Mouse (Mus musculus): ENCODE measurements at regions not wholly inside any gene's neighbourhood (a gene's known extent, or its start where the extent isn't known, plus 50 kb on each side); places are given as distances from the start of the nearest gene placed in this dataset.

GRCm38 (mm10) chr11:112253061-112253460, 529.0 kb upstream of the Sox9 start:
- Histone ChIP-seq H3K4me1 (0 out of 2 replicates have a peak, but pooled peaks cover under 1% of the 10 kb centered on the region), H3K4me2 (replicated peaks) (no peak overlapping the region), H3K9me3 (no peaks in the 10 kb centered on the region), H3K9ac (replicated peaks) (no peak overlapping the region), H3K27ac (replicated peaks) (no peak overlapping the region), H3K4me3 (no peak overlapping the region), H3K27me3 (no peaks in the 10 kb centered on the region), H3K36me3 (no peaks in the 10 kb centered on the region)
- 90% methylated on average over 3 of the region's 3 CpGs for WGBS
- ATAC-seq (ENCODE audit: low FRiP score, low read depth): no peak

GRCm38 (mm10) chr11:112256326-112256725, 525.7 kb upstream of the Sox9 start:
- no peak for ATAC-seq (ENCODE audit: low FRiP score, low read depth)
- no peaks in the 10 kb centered on the region for H3K27me3 ChIP-seq
- H3K9ac ChIP-seq (replicated peaks): no peak overlapping the region
- no peaks in the 10 kb centered on the region for H3K9me3 ChIP-seq
- H3K4me2 ChIP-seq (replicated peaks): no peak overlapping the region
- H3K27ac ChIP-seq (replicated peaks): no peak overlapping the region
- 89% methylated on average over 7 of the region's 7 CpGs for WGBS
- H3K36me3 ChIP-seq: no peaks in the 10 kb centered on the region
- H3K4me3 ChIP-seq: no peak overlapping the region
- H3K4me1 ChIP-seq: peaks cover 4% of the 10 kb centered on the region; the same call in 1 of the 2 replicates

- Histone ChIP-seq H3K4me2 (replicated peaks) (no peak overlapping the region), H3K9ac (replicated peaks) (no peak overlapping the region), H3K4me3 (no peak overlapping the region), H3K9me3 (no peaks in the 10 kb centered on the region), H3K36me3 (no peaks in the 10 kb centered on the region), H3K27me3 (no peaks in the 10 kb centered on the region), H3K4me1 (no peaks in the 10 kb centered on the region), H3K27ac (replicated peaks) (no peak overlapping the region)
- 81% methylated on average over 4 of the region's 4 CpGs for WGBS
- ATAC-seq (ENCODE audit: low FRiP score, low read depth): no peak
These were observed 517.9 kb upstream of the Sox9 start for GRCm38 (mm10) chr11:112264077-112264476.

GRCm38 (mm10) chr11:112270911-112271310, 511.1 kb upstream of the Sox9 start:
- Histone ChIP-seq H3K4me2 (replicated peaks) (no peak overlapping the region), H3K4me3 (no peak overlapping the region), H3K9me3 (no peaks in the 10 kb centered on the region), H3K36me3 (no peaks in the 10 kb centered on the region), H3K27ac (replicated peaks) (no peak overlapping the region), H3K4me1 (no peaks in the 10 kb centered on the region), H3K27me3 (no peaks in the 10 kb centered on the region), H3K9ac (replicated peaks) (no peak overlapping the region)
- no peak for ATAC-seq (ENCODE audit: low FRiP score, low read depth)
- WGBS: 90% methylated on average over 5 of the region's 5 CpGs

GRCm38 (mm10) chr11:112278566-112278965, 503.5 kb upstream of the Sox9 start:
- Histone ChIP-seq H3K9me3 (no peaks in the 10 kb centered on the region), H3K9ac (replicated peaks) (no peak overlapping the region), H3K27ac (replicated peaks) (no peak overlapping the region), H3K36me3 (no peaks in the 10 kb centered on the region), H3K4me1 (no peaks in the 10 kb centered on the region), H3K4me2 (replicated peaks) (no peak overlapping the region), H3K4me3 (no peak overlapping the region), H3K27me3 (no peaks in the 10 kb centered on the region)
- 67% methylated on average over 1 of the region's 1 CpGs for WGBS
- ATAC-seq (ENCODE audit: low FRiP score, low read depth): no peak

- WGBS: 84% methylated on average over 7 of the region's 7 CpGs
- Histone ChIP-seq H3K36me3 (no peaks in the 10 kb centered on the region), H3K9ac (replicated peaks) (no peak overlapping the region), H3K4me3 (no peak overlapping the region), H3K4me1 (no peaks in the 10 kb centered on the region), H3K27me3 (no peaks in the 10 kb centered on the region), H3K4me2 (replicated peaks) (no peak overlapping the region), H3K9me3 (no peaks in the 10 kb centered on the region), H3K27ac (replicated peaks) (no peak overlapping the region)
- no peak for ATAC-seq (ENCODE audit: low FRiP score, low read depth)
These were observed 499.1 kb upstream of the Sox9 start for GRCm38 (mm10) chr11:112282911-112283310.

- no peaks in the 10 kb centered on the region for H3K36me3 ChIP-seq
- H3K4me1 ChIP-seq: no peaks in the 10 kb centered on the region
- ATAC-seq (ENCODE audit: low FRiP score, low read depth): no peak
- H3K4me3 ChIP-seq: no peak overlapping the region
- H3K9me3 ChIP-seq: no peaks in the 10 kb centered on the region
- no peaks in the 10 kb centered on the region for H3K27me3 ChIP-seq
- H3K4me2 ChIP-seq (replicated peaks): no peak overlapping the region
- no peak overlapping the region for H3K9ac ChIP-seq (replicated peaks)
- 86% methylated on average over 5 of the region's 5 CpGs for WGBS
- no peak overlapping the region for H3K27ac ChIP-seq (replicated peaks)
These were observed 483.1 kb upstream of the Sox9 start for GRCm38 (mm10) chr11:112298901-112299341.

GRCm38 (mm10) chr11:112303091-112303490, 478.9 kb upstream of the Sox9 start:
- WGBS: 85% methylated on average over 2 of the region's 2 CpGs
- ATAC-seq (ENCODE audit: low FRiP score, low read depth): no peak
- H3K36me3 ChIP-seq: no peaks in the 10 kb centered on the region

GRCm38 (mm10) chr11:112325850-112326249, 456.2 kb upstream of the Sox9 start:
- H3K36me3 ChIP-seq: no peaks in the 10 kb centered on the region
- H3K27me3 ChIP-seq: no peaks in the 10 kb centered on the region
- H3K4me1 ChIP-seq: no peaks in the 10 kb centered on the region
- ATAC-seq (ENCODE audit: low FRiP score, low read depth): no peak
- WGBS: 93% methylated on average over 4 of the region's 4 CpGs
- no peak overlapping the region for H3K4me2 ChIP-seq (replicated peaks)
- no peaks in the 10 kb centered on the region for H3K9me3 ChIP-seq
- no peak overlapping the region for H3K4me3 ChIP-seq
- no peak overlapping the region for H3K27ac ChIP-seq (replicated peaks)
- no peak overlapping the region for H3K9ac ChIP-seq (replicated peaks)

More at GRCm38 (mm10) chr11:112303091-112303490, 478.9 kb upstream of the Sox9 start:
- H3K27me3 ChIP-seq: no peaks in the 10 kb centered on the region
- no peaks in the 10 kb centered on the region for H3K9me3 ChIP-seq
- no peak overlapping the region for H3K9ac ChIP-seq (replicated peaks)
- no peaks in the 10 kb centered on the region for H3K4me1 ChIP-seq
- H3K4me2 ChIP-seq (replicated peaks): no peak overlapping the region
- H3K4me3 ChIP-seq: no peak overlapping the region
- H3K27ac ChIP-seq (replicated peaks): no peak overlapping the region

GRCm38 (mm10) chr11:112327606-112328005, 454.4 kb upstream of the Sox9 start:
- no peak for ATAC-seq (ENCODE audit: low FRiP score, low read depth)
- 63% methylated on average over 4 of the region's 4 CpGs for WGBS
- no peaks in the 10 kb centered on the region for H3K27me3 ChIP-seq

GRCm38 (mm10) chr11:112345133-112345532, 436.9 kb upstream of the Sox9 start:
- Histone ChIP-seq H3K9me3 (no peaks in the 10 kb centered on the region), H3K4me1 (no peaks in the 10 kb centered on the region), H3K9ac (replicated peaks) (no peak overlapping the region), H3K36me3 (no peaks in the 10 kb centered on the region), H3K27me3 (no peaks in the 10 kb centered on the region), H3K27ac (replicated peaks) (no peak overlapping the region), H3K4me3 (no peak overlapping the region), H3K4me2 (replicated peaks) (no peak overlapping the region)
- ATAC-seq (ENCODE audit: low FRiP score, low read depth): no peak
- 54% methylated on average over 6 of the region's 6 CpGs for WGBS

More at GRCm38 (mm10) chr11:112327606-112328005, 454.4 kb upstream of the Sox9 start:
- H3K36me3 ChIP-seq: no peaks in the 10 kb centered on the region
- no peaks in the 10 kb centered on the region for H3K9me3 ChIP-seq
- no peak overlapping the region for H3K4me2 ChIP-seq (replicated peaks)
- H3K9ac ChIP-seq (replicated peaks): no peak overlapping the region
- no peaks in the 10 kb centered on the region for H3K4me1 ChIP-seq
- no peak overlapping the region for H3K27ac ChIP-seq (replicated peaks)
- H3K4me3 ChIP-seq: no peak overlapping the region

GRCm38 (mm10) chr11:112345586-112345985, 436.4 kb upstream of the Sox9 start:
- Histone ChIP-seq H3K9me3 (no peaks in the 10 kb centered on the region), H3K36me3 (no peaks in the 10 kb centered on the region), H3K9ac (replicated peaks) (no peak overlapping the region), H3K27me3 (no peaks in the 10 kb centered on the region), H3K27ac (replicated peaks) (no peak overlapping the region), H3K4me1 (no peaks in the 10 kb centered on the region), H3K4me3 (no peak overlapping the region), H3K4me2 (replicated peaks) (no peak overlapping the region)
- WGBS: 45% methylated on average over 3 of the region's 3 CpGs
- ATAC-seq (ENCODE audit: low FRiP score, low read depth): no peak

- Histone ChIP-seq H3K4me2 (replicated peaks) (no peak overlapping the region), H3K27me3 (no peaks in the 10 kb centered on the region), H3K9me3 (no peaks in the 10 kb centered on the region), H3K4me3 (no peak overlapping the region), H3K36me3 (no peaks in the 10 kb centered on the region), H3K4me1 (no peaks in the 10 kb centered on the region), H3K27ac (replicated peaks) (no peak overlapping the region), H3K9ac (replicated peaks) (no peak overlapping the region)
- WGBS: 84% methylated on average over 3 of the region's 3 CpGs
- no peak for ATAC-seq (ENCODE audit: low FRiP score, low read depth)
These were observed 435.9 kb upstream of the Sox9 start for GRCm38 (mm10) chr11:112346089-112346488.
